Mouse (Mus musculus) midbrain, embryonic 16.5 days (tissue): ENCODE measurements at regions not wholly inside any gene's neighbourhood (a gene's known extent, or its start where the extent isn't known, plus 50 kb on each side); places are given as distances from the start of the nearest gene placed in this dataset.

Experiments used
- ATAC-seq: fragments of 200-750 bp; cut with Nextera tagmentation; 2 replicates; pipeline ENCODE4 v1.8.0; 2017; ENCODE audit warnings: moderate TSS enrichment
- H3K27ac ChIP-seq: fragments of 300-500 bp; sonication (generic); 2 replicates; pipeline ENCODE4 v1.5.1; 2014; ENCODE audit warnings: mild to moderate bottlenecking, low read length, mixed read lengths
- H3K27me3 ChIP-seq: fragments of 300-500 bp; sonication (generic); 2 replicates; pipeline ENCODE4 v1.6.1; 2014; ENCODE audit warnings: low read depth, low read length, mixed read lengths; ENCODE audit not compliant: control insufficient read depth, insufficient read depth
- H3K36me3 ChIP-seq: fragments of 300-500 bp; sonication (generic); 2 replicates; pipeline ENCODE4 v1.6.1; 2014; ENCODE audit warnings: mild to moderate bottlenecking, low read length, moderate library complexity, mixed read lengths; ENCODE audit not compliant: control insufficient read depth, insufficient read depth
- H3K4me1 ChIP-seq: fragments of 300-500 bp; sonication (generic); 2 replicates; pipeline ENCODE4 v1.6.1; 2014; ENCODE audit warnings: mild to moderate bottlenecking, low read length, mixed read lengths; ENCODE audit not compliant: control insufficient read depth, insufficient read depth
- H3K4me2 ChIP-seq: fragments of 300-500 bp; sonication (generic); 2 replicates; pipeline ENCODE4 v1.6.1; 2014; ENCODE audit warnings: mild to moderate bottlenecking, low read length, mixed read lengths
- H3K4me3 ChIP-seq: fragments of 300-500 bp; sonication (generic); 2 replicates; pipeline ENCODE4 v1.5.1; 2014; ENCODE audit warnings: low read depth, mild to moderate bottlenecking, low read length, moderate library complexity, mixed read lengths
- H3K9ac ChIP-seq: fragments of 300-500 bp; sonication (generic); 2 replicates; pipeline ENCODE4 v1.6.1; 2014; ENCODE audit warnings: low read depth, low read length, mixed read lengths
- H3K9me3 ChIP-seq: fragments of 300-500 bp; sonication (generic); replicated peaks from 2 replicates; pipeline ENCODE4 v1.6.1; 2014; ENCODE audit warnings: mild to moderate bottlenecking, low read length, mixed read lengths; ENCODE audit not compliant: control insufficient read depth, poor library complexity, severe bottlenecking
- WGBS: fragments of 180-500 bp; shearing (Covaris S2); extraction: QIAGEN DNeasy Blood & Tissue Kit; methylation state at CpG from one replicate; pipeline ENCODE4 v1.1.7; 2014; 5-methylcytosine and 5-hydroxymethylcytosine counted together

- WGBS, result 65% methylated on average over 5 of the region's 5 CpGs
Observed at GRCm38 (mm10) chr16:62681880-62682279, 104.7 kb downstream of the Nsun3 start.

GRCm38 (mm10) chr16:62676815-62677214 is 109.8 kb downstream of the Nsun3 start:
- H3K4me1 ChIP-seq, result no peaks in the 10 kb centered on the region
- H3K27ac ChIP-seq, result no peak overlapping the region
- H3K36me3 ChIP-seq, result no peaks in the 10 kb centered on the region
- ATAC-seq, result peak; percentile 28; the same call in 1 of the 2 replicates
- H3K4me2 ChIP-seq, result no peak overlapping the region
- H3K4me3 ChIP-seq, result no peak overlapping the region
- no peak overlapping the region for H3K9ac ChIP-seq
- H3K27me3 ChIP-seq, result no peaks in the 10 kb centered on the region
- 64% methylated on average over 6 of the region's 6 CpGs for WGBS
- no peaks in the 10 kb centered on the region for H3K9me3 ChIP-seq

More at GRCm38 (mm10) chr16:62681880-62682279, 104.7 kb downstream of the Nsun3 start:
- no peaks in the 10 kb centered on the region for H3K36me3 ChIP-seq
- no peaks in the 10 kb centered on the region for H3K9me3 ChIP-seq
- H3K27ac ChIP-seq, result no peak overlapping the region
- H3K27me3 ChIP-seq, result no peaks in the 10 kb centered on the region
- ATAC-seq, result no peak
- H3K9ac ChIP-seq, result no peak overlapping the region
- no peaks in the 10 kb centered on the region for H3K4me1 ChIP-seq
- no peak overlapping the region for H3K4me3 ChIP-seq
- no peak overlapping the region for H3K4me2 ChIP-seq

GRCm38 (mm10) chr16:62657383-62657782 is 129.2 kb downstream of the Nsun3 start:
- Histone ChIP-seq H3K27me3 (no peaks in the 10 kb centered on the region), H3K36me3 (no peaks in the 10 kb centered on the region), H3K9ac (no peak overlapping the region), H3K27ac (no peak overlapping the region), H3K4me2 (no peak overlapping the region), H3K9me3 (no peaks in the 10 kb centered on the region), H3K4me3 (no peak overlapping the region), H3K4me1 (no peaks in the 10 kb centered on the region)
- no peak for ATAC-seq
- WGBS, result 75% methylated on average over 2 of the region's 2 CpGs

GRCm38 (mm10) chr16:62654436-62654835 is 132.2 kb downstream of the Nsun3 start:
- no peak overlapping the region for H3K9ac ChIP-seq
- 82% methylated on average over 1 of the region's 1 CpGs for WGBS
- no peak overlapping the region for H3K4me2 ChIP-seq
- no peaks in the 10 kb centered on the region for H3K36me3 ChIP-seq
- no peak overlapping the region for H3K27ac ChIP-seq
- H3K4me1 ChIP-seq, result no peaks in the 10 kb centered on the region
- ATAC-seq, result no peak
- no peak overlapping the region for H3K4me3 ChIP-seq
- H3K9me3 ChIP-seq, result no peaks in the 10 kb centered on the region
- H3K27me3 ChIP-seq, result no peaks in the 10 kb centered on the region

- H3K9ac ChIP-seq, result no peak overlapping the region
- H3K4me3 ChIP-seq, result 0 out of 2 replicates have a peak overlapping the region, but pooled peaks have one; percentile 10
- ATAC-seq, result no peak
- H3K27ac ChIP-seq, result no peak overlapping the region
- no peaks in the 10 kb centered on the region for H3K27me3 ChIP-seq
- no peaks in the 10 kb centered on the region for H3K36me3 ChIP-seq
- 32% methylated on average over 8 of the region's 8 CpGs for WGBS
- peak overlapping the region; percentile 37 for H3K4me2 ChIP-seq
- no peaks in the 10 kb centered on the region for H3K4me1 ChIP-seq
- H3K9me3 ChIP-seq, result no peaks in the 10 kb centered on the region
Observed at GRCm38 (mm10) chr16:62653817-62654216, 132.8 kb downstream of the Nsun3 start.

- H3K4me2 ChIP-seq, result no peak overlapping the region
- H3K27ac ChIP-seq, result no peak overlapping the region
- no peaks in the 10 kb centered on the region for H3K36me3 ChIP-seq
- no peaks in the 10 kb centered on the region for H3K9me3 ChIP-seq
- H3K4me3 ChIP-seq, result no peak overlapping the region
- H3K27me3 ChIP-seq, result no peaks in the 10 kb centered on the region
- H3K4me1 ChIP-seq, result no peaks in the 10 kb centered on the region
- no peak overlapping the region for H3K9ac ChIP-seq
- WGBS, result 86% methylated on average over 5 of the region's 6 CpGs
- no peak for ATAC-seq
Observed at GRCm38 (mm10) chr16:62652769-62653465, 133.7 kb downstream of the Nsun3 start.

- H3K9ac ChIP-seq, result no peak overlapping the region
- no peak overlapping the region for H3K4me3 ChIP-seq
- H3K4me1 ChIP-seq, result no peaks in the 10 kb centered on the region
- no peak overlapping the region for H3K27ac ChIP-seq
- H3K36me3 ChIP-seq, result no peaks in the 10 kb centered on the region
- 84% methylated on average over 7 of the region's 7 CpGs for WGBS
- no peak for ATAC-seq
- no peak overlapping the region for H3K4me2 ChIP-seq
- H3K9me3 ChIP-seq, result no peaks in the 10 kb centered on the region
- no peaks in the 10 kb centered on the region for H3K27me3 ChIP-seq
Observed at GRCm38 (mm10) chr16:62650856-62651255, 135.8 kb downstream of the Nsun3 start.

- WGBS, result 30% methylated on average over 8 of the region's 8 CpGs
- H3K4me3 ChIP-seq, result no peak overlapping the region
- no peaks in the 10 kb centered on the region for H3K27me3 ChIP-seq
- H3K36me3 ChIP-seq, result no peaks in the 10 kb centered on the region
- no peak overlapping the region for H3K4me2 ChIP-seq
- 0 out of 2 replicates have a peak, but pooled peaks have one; percentile 45 for ATAC-seq
- no peak overlapping the region for H3K9ac ChIP-seq
- H3K9me3 ChIP-seq, result no peaks in the 10 kb centered on the region
- H3K27ac ChIP-seq, result no peak overlapping the region
- no peaks in the 10 kb centered on the region for H3K4me1 ChIP-seq
Observed at GRCm38 (mm10) chr16:62648326-62648725, 138.3 kb downstream of the Nsun3 start.

- no peak overlapping the region for H3K27ac ChIP-seq
- no peaks in the 10 kb centered on the region for H3K4me1 ChIP-seq
- no peaks in the 10 kb centered on the region for H3K27me3 ChIP-seq
- 92% methylated on average over 1 of the region's 1 CpGs for WGBS
- ATAC-seq, result 0 out of 2 replicates have a peak, but pooled peaks have one; percentile 21
- no peak overlapping the region for H3K9ac ChIP-seq
- H3K9me3 ChIP-seq, result no peaks in the 10 kb centered on the region
- no peak overlapping the region for H3K4me2 ChIP-seq
- H3K4me3 ChIP-seq, result no peak overlapping the region
- no peaks in the 10 kb centered on the region for H3K36me3 ChIP-seq
Observed at GRCm38 (mm10) chr16:62646113-62646512, 140.5 kb downstream of the Nsun3 start.
